Mouse (Mus musculus): ENCODE results near the gene Cd19. TPM values are rescaled to one million over a fixed set of nuclear protein-coding genes. Genes with fewer than 3 reads are reported as not detected.

Cd19 gene
- polyA plus RNA-seq, 1 experiment: 196 TPM

DNA sequence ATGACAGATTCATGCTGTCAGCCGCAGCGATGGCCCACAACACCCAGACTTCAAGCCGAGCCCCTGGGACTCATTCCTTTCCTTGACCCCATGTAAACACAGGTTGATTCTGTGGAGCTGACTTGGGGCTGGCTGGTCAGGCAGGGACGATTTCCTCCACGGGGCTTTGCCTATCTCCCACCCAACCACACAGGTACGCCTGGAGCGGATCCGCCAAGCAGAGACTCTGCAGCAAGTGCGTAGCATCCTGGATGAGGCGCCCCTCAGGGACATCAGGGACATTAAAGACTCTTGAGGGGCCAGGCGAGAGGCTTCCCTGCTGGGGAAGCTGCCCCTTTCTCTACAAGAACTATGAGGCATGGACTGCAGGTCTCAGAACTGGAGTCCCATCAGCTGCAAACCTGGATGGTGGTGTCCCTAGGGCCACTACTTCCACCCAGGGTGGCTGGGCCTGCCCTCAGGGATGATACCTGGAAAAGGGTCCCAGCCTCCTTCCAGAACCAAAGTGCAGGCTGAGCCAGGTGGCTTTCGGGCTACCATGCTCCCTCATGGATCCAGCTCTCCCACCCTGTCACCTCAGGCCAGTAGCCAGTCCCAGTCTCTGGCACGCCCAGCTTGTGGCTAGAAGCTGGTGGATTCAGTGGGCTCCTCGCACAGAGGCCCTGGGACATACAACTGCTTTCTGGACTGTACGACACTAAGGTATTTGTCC is 30.6 kb upstream of the Cd19 start:
- no peak overlapping the region for H3K27ac ChIP-seq (ENCODE audit: control insufficient read depth, insufficient read depth, low read depth, low read length, poor library complexity)
- H3K4me3 ChIP-seq (replicated peaks; ENCODE audit: control insufficient read depth, low read depth, low read length): no peak overlapping the region
- TF ChIP-seq POLR2A (IDR thresholded peaks at IDR 0.05; ENCODE audit: borderline replicate concordance, control insufficient read depth, low read depth, low read length) (no peak), CTCF (IDR thresholded peaks at IDR 0.05; ENCODE audit: control insufficient read depth, insufficient read depth, low read length) (no peak)
- H3K4me1 ChIP-seq (ENCODE audit: control insufficient read depth, insufficient read depth, low read length): peaks cover 2% of the 10 kb centered on the region; the same call in 1 of the 2 replicates
- 89% methylated on average over 15 of the region's 15 CpGs for WGBS

DNA sequence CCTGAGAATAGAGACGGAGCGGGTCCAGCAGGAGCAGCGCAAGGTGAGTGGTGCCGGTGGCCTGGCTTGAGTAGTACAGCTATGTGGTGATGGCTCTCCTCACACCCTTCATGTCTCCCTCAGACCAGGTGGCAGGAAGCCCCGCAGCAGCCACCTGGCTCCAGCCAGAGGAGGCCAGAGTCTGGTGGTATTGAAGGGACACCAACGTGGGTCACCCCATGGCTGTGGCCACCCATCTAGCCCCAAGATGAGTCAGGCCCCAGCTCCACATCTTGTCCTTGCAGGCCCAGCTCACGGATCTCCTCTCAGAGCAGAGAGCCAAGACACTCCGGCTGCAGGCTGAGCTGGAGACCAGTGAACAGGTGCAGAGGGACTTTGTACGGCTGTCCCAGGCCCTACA is 29.8 kb upstream of the Cd19 start:
- TF ChIP-seq CTCF (IDR thresholded peaks at IDR 0.05; ENCODE audit: control insufficient read depth, insufficient read depth, low read length) (no peak), POLR2A (IDR thresholded peaks at IDR 0.05; ENCODE audit: borderline replicate concordance, control insufficient read depth, low read depth, low read length) (0 out of 2 replicates have a peak, but pooled peaks have one; percentile 15)
- Histone ChIP-seq H3K27ac (ENCODE audit: control insufficient read depth, insufficient read depth, low read depth, low read length, poor library complexity) (no peak overlapping the region), H3K4me3 (replicated peaks; ENCODE audit: control insufficient read depth, low read depth, low read length) (no peak overlapping the region), H3K4me1 (ENCODE audit: control insufficient read depth, insufficient read depth, low read length) (peaks cover 2% of the 10 kb centered on the region; the same call in 1 of the 2 replicates)
- WGBS: 87% methylated on average over 9 of the region's 9 CpGs

DNA sequence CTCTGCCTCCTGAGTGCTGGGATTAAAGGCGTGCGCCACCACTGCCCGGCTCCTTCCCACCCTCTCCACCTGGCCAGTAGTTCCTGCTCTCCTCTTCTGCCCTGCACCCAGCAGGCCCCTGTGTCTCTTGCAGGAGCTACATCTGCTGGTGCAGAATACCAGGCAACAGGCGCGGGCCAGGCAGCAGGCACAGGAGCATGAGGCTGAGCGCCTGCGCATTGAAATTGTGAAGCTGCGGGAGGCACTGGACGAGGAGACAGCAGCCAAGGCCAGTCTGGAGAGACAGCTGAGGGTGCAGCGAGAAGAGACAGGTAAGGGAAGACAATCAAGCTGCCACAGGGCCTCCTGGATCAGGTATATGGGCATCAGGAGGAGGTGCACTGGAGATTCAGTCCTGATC is 29.3 kb upstream of the Cd19 start:
- Histone ChIP-seq H3K4me3 (replicated peaks; ENCODE audit: control insufficient read depth, low read depth, low read length) (no peak overlapping the region), H3K27ac (ENCODE audit: control insufficient read depth, insufficient read depth, low read depth, low read length, poor library complexity) (no peak overlapping the region), H3K4me1 (ENCODE audit: control insufficient read depth, insufficient read depth, low read length) (peaks cover 2% of the 10 kb centered on the region; the same call in 1 of the 2 replicates)
- WGBS: 93% methylated on average over 10 of the region's 10 CpGs
- TF ChIP-seq CTCF (IDR thresholded peaks at IDR 0.05; ENCODE audit: control insufficient read depth, insufficient read depth, low read length) (no peak), POLR2A (IDR thresholded peaks at IDR 0.05; ENCODE audit: borderline replicate concordance, control insufficient read depth, low read depth, low read length) (no peak)

DNA sequence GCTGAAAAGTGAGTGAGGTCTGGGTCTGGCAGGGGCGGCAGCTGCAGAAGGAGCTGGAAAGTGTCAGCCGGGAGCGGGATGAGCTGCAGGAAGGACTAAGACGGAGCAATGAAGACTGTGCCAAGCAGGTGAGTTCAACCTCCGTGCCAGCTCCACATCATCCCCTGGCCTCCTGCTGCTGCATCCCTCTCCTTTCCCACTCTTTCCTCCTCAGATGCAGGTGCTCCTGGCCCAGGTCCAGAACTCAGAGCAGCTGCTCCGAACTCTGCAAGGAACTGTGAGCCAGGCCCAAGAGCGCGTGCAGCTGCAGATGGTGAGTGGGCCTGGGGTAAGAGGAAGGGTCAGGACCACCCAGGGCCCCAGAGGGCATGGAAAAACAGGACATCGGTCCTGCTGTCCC is 25.4 kb upstream of the Cd19 start:
- H3K4me3 ChIP-seq (replicated peaks; ENCODE audit: control insufficient read depth, low read depth, low read length): no peak overlapping the region
- TF ChIP-seq CTCF (IDR thresholded peaks at IDR 0.05; ENCODE audit: control insufficient read depth, insufficient read depth, low read length): no peak
- TF ChIP-seq POLR2A (IDR thresholded peaks at IDR 0.05; ENCODE audit: borderline replicate concordance, control insufficient read depth, low read depth, low read length): no peak
- no peak overlapping the region for H3K27ac ChIP-seq (ENCODE audit: control insufficient read depth, insufficient read depth, low read depth, low read length, poor library complexity)
- H3K4me1 ChIP-seq (ENCODE audit: control insufficient read depth, insufficient read depth, low read length): no peaks in the 10 kb centered on the region
- WGBS: 90% methylated on average over 9 of the region's 9 CpGs

DNA sequence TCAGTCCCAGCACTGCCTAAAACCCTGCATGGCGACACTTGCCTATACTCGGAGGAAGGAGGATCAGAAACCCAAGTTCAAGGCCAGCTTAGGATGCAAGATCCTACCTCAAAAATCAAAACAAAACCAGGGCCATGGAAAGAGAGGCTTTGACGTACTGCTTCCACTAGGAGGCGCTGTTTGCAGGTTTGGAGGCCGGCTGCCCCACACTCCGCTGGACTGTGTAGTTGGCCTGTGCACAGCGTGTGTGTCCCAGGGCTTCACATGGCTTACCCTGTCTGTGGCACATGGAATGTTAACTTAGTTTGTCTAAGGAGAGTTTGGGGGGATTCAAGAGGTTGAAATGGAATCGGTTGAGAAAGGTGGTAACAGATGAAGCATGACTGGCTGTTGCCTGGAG is 22.2 kb upstream of the Cd19 start:
- H3K4me1 ChIP-seq (ENCODE audit: control insufficient read depth, insufficient read depth, low read length): no peaks in the 10 kb centered on the region
- WGBS: 21% methylated on average over 8 of the region's 8 CpGs
- H3K27ac ChIP-seq (ENCODE audit: control insufficient read depth, insufficient read depth, low read depth, low read length, poor library complexity): peak overlapping the region; percentile 1; the same call in 1 of the 2 replicates
- TF ChIP-seq CTCF (IDR thresholded peaks at IDR 0.05; ENCODE audit: control insufficient read depth, insufficient read depth, low read length) (peak; percentile 92), POLR2A (IDR thresholded peaks at IDR 0.05; ENCODE audit: borderline replicate concordance, control insufficient read depth, low read depth, low read length) (no peak)
- no peak overlapping the region for H3K4me3 ChIP-seq (replicated peaks; ENCODE audit: control insufficient read depth, low read depth, low read length)

DNA sequence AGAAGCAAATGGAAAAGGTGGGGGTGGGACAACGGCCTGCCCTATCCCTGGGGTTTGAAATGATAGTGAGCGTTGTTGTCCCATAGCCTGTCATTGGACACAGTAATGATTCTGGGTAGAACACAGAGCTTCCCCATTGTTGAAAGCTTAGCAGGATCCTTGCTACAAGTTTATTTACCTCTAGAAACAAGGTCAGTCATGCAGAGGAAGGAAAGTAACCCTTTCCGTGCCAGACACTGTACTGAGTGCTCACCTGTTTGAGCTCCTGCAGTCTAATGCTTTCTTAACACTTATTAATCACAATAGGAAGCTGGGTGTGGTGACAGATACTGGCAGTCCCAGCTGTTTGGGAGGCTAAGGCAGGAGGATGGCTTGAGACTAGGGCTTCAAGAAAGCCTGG is 21.1 kb upstream of the Cd19 start:
- TF ChIP-seq POLR2A (IDR thresholded peaks at IDR 0.05; ENCODE audit: borderline replicate concordance, control insufficient read depth, low read depth, low read length) (no peak), CTCF (IDR thresholded peaks at IDR 0.05; ENCODE audit: control insufficient read depth, insufficient read depth, low read length) (no peak)

DNA sequence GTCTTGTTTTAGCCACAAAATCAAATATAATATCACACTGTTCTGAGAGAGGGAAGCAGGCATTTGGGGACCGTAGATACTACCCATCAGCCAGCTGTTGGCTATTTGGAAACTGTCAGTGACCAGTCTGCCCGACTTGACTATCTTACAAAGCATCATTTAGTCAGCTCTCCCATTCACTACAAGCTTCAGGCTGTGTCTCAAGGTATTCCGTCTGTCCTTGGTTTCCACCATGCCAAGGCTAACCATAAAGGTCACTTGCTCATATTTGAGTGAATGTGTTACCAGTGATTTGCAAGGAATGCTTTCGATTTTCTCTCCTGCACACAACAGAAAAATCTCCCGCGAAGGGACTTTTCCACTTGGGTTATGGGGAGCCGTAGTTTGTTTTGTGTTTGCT is 20.0 kb upstream of the Cd19 start:
- 87% methylated on average over 7 of the region's 7 CpGs for WGBS
- no peak overlapping the region for H3K27ac ChIP-seq (ENCODE audit: control insufficient read depth, insufficient read depth, low read depth, low read length, poor library complexity)
- H3K4me1 ChIP-seq (ENCODE audit: control insufficient read depth, insufficient read depth, low read length): peaks cover 1% of the 10 kb centered on the region; the same call in 1 of the 2 replicates
- no peak for TF ChIP-seq POLR2A (IDR thresholded peaks at IDR 0.05; ENCODE audit: borderline replicate concordance, control insufficient read depth, low read depth, low read length)
- no peak for TF ChIP-seq CTCF (IDR thresholded peaks at IDR 0.05; ENCODE audit: control insufficient read depth, insufficient read depth, low read length)
- H3K4me3 ChIP-seq (replicated peaks; ENCODE audit: control insufficient read depth, low read depth, low read length): no peak overlapping the region

More for the DNA sequence above, 21.1 kb upstream of the Cd19 start:
- Histone ChIP-seq H3K4me1 (ENCODE audit: control insufficient read depth, insufficient read depth, low read length) (no peaks in the 10 kb centered on the region), H3K27ac (ENCODE audit: control insufficient read depth, insufficient read depth, low read depth, low read length, poor library complexity) (no peak overlapping the region), H3K4me3 (replicated peaks; ENCODE audit: control insufficient read depth, low read depth, low read length) (no peak overlapping the region)
- 84% methylated on average over 3 of the region's 3 CpGs for WGBS

DNA sequence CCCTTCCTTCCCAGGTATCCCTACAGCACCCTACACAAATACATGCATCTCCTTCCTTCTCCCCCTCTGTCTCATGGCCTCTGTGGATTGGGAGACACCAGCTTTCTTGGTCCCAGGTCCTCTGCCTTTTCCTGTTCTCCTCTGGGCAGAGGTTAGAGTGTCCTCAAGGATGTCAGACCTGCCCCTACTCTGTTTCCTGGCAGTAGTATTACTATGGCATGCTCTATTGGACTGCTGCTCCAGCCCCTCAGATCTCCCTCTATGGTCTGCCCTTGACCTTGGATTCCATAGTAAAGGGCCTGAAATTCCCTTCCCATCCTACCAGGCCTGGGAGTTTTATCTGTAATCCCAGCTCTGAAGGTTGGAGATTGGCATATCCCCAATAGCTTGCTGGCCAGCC is 15.5 kb upstream of the Cd19 start:
- Histone ChIP-seq H3K4me3 (replicated peaks; ENCODE audit: control insufficient read depth, low read depth, low read length) (no peak overlapping the region), H3K4me1 (ENCODE audit: control insufficient read depth, insufficient read depth, low read length) (peaks cover 4% of the 10 kb centered on the region; the same call in 1 of the 2 replicates), H3K27ac (ENCODE audit: control insufficient read depth, insufficient read depth, low read depth, low read length, poor library complexity) (no peak overlapping the region)
- TF ChIP-seq CTCF (IDR thresholded peaks at IDR 0.05; ENCODE audit: control insufficient read depth, insufficient read depth, low read length) (no peak), POLR2A (IDR thresholded peaks at IDR 0.05; ENCODE audit: borderline replicate concordance, control insufficient read depth, low read depth, low read length) (no peak)
